Mouse (Mus musculus): Measurements from ENCODE around the gene Eras.
"Not testable (repeated sequence)": the region's sequence is repeated elsewhere in the genome, so short reads cannot be mapped to it uniquely, and the experiment has no call there.

Eras gene

DNA sequence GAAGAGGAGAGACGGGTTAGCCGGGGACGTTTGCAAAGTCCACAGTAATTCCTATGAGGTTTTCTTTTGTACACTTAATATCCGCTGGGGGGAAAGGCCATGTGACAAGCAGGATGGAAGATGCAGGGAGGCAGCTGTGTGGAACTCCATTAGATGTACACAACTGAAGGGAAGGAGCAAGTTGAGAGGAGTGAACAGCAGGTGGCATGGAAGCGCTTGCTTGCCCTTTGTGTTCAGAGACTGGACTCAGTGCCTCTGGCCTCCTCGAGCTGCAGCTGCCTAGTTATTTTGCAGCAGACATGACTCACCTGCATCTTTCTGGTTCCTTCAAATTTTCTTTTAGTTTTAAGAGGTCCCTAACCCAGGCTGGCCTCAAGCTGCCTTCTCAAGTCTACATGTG is 17.9 kb downstream of the Eras start:
- DNase-seq (ENCODE audit: low spot score) = no peak

DNA sequence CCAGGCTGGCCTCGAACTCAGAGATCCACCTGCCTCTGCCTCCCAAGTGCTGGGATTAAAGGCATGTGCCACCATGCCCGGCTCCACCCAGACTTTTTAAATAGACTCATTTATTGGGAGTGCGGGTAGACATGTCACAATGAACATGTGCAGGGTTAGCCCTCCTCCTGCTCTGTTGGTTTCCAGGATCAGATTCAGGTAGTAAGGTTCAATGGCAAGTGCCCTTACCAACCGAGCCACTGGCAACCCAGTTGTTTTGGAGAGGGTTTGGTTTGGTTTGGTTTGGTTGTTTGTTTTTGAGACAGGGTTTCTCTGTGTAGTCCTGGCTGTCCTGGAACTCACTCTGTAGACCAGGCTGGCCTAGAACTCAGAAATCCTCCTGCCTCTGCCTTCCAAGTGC is 19.2 kb downstream of the Eras start, which contains the start of gene Gm10490:
Gene Gm10490, plus strand, starts transcription at position 301 of the 400 bp plus-strand sequence.
- DNase-seq (ENCODE audit: low spot score) = not testable (repeated sequence)

DNA sequence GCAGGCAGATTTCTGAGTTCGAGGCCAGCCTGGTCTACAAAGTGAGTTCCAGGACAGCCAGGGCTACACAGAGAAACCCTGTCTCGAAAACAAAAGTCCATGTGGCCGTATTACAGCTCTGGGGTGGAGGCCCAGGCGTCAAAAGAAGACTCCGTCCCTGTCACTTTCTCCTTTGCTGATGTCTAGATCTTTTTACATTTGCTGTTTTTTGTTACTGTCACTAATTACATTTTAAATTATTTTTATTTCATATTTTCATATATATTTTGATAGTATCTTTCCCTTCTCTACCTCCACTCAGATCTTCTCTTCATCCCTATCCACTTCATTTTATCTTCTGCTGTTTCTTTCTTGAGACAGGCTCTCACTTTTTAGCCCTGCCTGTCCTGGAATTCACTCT is 20.7 kb downstream of the Eras start, which contains the start of gene Gm10491:
Gene Gm10491, minus strand, starts transcription at position 101 of the 400 bp plus-strand sequence.
- DNase-seq (ENCODE audit: low spot score) = no peak

DNA sequence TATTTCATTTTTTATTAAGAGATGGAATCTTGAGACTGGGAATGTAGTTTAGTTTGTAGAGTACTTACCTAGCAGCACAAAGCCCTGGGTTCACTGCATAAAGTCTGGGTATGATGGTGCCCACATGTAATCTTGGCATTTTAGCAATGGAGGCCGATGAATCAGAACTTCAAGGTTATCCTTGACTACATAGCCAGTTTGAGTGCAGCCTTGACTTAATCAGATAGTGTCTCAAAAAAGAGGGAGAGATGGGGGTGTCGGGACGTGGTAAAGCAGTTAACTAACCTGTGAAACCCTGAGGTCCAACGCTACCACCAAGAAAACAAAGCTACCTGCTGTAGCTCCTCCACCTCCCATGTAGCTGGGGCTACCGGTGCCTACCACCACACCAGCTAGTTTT is 24.0 kb downstream of the Eras start:
- no peak for DNase-seq (ENCODE audit: low spot score)

DNA sequence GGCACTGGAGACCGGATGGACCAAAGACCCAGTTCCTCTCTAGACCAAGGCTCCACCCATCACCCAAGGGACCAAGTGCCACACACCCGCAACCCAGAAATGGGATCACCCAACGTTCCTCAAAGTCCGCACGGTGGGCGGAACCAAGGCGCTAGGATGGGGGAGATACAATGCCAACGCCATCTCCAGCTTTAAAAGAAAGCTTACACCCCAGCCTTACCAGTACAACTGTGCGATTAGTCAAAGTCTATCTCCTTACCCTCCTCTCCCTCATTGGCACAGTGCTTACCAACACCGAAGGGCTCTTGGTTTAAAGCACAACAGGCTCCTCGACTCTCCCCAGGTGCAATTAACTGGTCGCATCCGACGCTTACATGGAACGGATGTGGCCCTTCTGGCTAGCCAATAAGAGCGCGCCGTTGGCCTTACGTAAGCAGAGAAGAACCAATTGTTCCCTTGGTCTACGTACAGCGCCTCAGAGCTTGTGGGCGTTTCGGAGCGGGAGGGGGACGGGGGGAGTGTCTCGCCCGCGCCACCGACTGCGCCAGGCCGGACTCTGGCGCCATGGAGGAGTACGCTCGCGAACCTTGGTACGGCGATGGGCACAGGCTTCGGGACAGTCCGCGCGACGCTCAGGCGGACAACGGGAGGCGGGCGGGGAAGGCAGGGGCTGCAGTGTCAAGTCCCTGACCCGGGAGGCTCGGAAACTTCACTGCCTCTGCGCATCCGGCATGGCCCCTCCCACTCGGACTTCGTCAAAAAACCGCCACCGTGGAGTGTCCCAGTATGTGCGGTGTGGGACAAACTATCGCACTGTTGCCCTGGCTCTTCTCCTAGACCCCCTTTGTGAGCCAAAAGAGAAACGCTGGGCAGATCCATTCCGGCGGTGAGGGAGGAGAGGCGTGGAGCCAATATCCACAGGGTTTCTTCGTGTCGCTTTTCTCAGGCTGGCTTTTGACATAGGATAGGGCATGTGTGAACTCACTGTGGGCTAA is 29.2 kb downstream of the Eras start, which contains the start of the genes Pqbp1 and Timm17b:
Gene Pqbp1, minus strand, starts transcription at position 390 of the 995 bp plus-strand sequence.
Gene Timm17b, plus strand, starts transcription at position 478 of the 995 bp plus-strand sequence.
- DNase-seq (ENCODE audit: low spot score) = peak; percentile 54

DNA sequence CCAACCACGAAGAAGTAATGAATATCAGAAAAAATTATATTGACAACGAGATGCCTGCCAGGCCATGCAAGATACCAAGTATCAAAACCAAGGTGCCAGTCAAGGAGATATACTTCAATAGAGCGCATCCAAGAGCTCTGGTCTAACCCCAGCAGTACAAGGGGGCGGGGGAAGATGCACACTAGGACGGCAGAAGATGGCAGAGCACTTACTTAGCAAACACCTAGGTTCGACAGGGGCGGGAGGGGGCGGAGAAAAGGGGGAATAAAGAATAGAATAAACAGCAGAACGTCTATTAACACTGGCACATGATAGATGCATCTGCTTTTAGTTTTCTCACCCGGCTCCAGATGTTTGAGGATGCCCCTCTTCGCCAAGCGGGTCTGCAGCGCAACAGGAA is 30.2 kb downstream of the Eras start:
- no peak for DNase-seq (ENCODE audit: low spot score)

DNA sequence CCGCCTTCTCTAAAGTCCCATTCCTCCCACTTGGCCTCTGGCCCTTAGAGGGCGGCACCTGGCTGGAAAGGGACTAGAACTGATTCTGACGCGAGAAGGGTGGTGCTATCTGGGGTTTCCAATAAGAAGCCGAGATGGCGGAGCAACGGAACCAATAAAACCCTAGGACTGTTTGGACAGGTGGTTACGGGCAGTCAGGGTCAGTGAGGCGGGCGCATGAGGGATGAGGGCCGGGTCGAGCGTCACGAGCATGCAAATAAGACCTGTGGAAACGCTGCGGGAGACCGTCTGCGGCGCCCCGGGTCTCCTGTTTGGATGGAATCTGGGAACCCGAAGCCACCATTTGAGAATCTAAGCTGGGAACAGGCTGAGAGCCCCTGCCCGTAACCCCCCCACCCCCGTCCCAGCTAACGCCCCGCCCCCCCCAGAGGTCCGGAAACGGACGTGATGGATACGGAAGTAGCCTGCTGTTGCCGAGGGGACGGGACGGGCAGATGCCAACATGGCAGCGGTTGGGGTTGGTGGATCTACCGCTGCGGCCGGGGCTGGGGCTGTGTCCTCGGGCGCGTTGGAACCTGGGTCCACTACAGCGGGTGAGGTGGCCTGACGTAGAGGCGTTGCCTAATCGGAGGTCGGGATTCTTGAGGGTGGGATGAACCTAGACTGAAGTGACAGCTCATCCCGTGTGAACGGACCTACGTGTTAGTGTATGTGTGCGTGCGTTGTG is 44.4 kb downstream of the Eras start, which contains the start of gene Slc35a2:
Gene Slc35a2, plus strand, starts transcription at position 188 of the 727 bp plus-strand sequence.
- peak; percentile 44 for DNase-seq (ENCODE audit: low spot score)

DNA sequence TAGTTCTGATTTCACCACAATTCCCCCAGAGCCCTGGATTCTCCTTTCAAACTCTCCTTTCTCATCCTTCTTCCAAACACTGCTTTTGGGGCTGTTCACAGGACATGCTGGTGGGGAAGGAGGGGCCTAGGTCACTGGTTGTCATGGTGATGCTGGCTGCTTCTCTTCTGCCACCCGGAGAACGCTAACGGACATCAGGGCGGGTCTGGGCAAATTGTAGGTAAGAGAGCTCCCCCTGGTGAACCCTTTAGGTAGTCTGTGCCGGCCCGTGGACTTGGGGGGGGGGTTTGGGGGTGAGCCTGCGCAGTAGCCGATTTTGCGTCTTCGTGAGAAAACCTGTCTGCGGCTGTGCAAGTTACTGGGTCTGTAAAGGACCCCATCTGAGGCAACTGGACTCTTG is 48.6 kb downstream of the Eras start:
- no peak for DNase-seq (ENCODE audit: low spot score)

DNA sequence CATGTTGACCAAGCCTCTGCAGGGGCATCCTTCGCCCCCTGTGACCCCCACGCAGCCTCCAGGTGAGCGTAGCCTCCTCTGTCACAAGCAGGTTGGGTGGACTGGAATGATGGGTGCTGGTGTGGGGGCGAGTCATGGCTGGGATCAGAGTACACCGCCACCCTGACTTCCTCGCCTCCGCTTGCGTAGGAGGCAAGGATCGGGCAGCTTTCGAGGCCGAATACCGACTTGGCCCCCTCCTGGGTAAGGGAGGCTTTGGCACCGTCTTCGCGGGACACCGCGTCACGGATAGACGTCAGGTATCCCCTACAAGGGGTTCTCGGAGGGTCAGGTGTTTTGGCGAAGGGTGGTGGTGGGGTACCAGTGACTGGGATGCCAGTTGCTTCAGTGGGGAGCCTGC is 49.9 kb downstream of the Eras start:
- DNase-seq (ENCODE audit: low spot score) = no peak

DNA sequence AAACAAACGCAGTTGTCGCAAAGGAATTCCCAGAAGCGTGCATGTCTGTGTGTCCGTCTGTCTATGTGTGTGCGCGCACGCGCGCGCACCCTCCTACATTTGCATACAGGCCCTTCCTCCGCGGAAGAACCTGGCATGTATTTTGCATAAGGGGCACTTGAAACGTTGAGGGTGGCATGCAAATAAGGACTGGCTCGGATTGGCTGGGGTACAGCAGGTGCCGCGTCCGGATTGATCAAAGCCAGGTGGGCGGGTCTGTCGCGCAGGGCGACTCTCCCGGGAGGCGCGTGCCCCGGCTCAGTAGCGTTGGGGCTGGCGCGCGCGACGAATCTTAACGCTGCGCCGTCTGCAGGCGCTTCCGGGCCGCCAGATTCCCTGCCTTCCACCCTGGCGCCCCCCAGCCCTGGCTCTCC is 50.4 kb downstream of the Eras start, which contains the start of gene Pim2:
Gene Pim2, plus strand, starts transcription at position 256 of the 413 bp plus-strand sequence.
- no peak for DNase-seq (ENCODE audit: low spot score)
